Mouse (Mus musculus) kidney, adult 18-20 months (tissue): Measurements from ENCODE around the gene Ckap2.

Source experiments
- DNase-seq: peaks from one replicate; pipeline ENCODE4 v3.0.0; 2021

Gene Ckap2

DNA sequence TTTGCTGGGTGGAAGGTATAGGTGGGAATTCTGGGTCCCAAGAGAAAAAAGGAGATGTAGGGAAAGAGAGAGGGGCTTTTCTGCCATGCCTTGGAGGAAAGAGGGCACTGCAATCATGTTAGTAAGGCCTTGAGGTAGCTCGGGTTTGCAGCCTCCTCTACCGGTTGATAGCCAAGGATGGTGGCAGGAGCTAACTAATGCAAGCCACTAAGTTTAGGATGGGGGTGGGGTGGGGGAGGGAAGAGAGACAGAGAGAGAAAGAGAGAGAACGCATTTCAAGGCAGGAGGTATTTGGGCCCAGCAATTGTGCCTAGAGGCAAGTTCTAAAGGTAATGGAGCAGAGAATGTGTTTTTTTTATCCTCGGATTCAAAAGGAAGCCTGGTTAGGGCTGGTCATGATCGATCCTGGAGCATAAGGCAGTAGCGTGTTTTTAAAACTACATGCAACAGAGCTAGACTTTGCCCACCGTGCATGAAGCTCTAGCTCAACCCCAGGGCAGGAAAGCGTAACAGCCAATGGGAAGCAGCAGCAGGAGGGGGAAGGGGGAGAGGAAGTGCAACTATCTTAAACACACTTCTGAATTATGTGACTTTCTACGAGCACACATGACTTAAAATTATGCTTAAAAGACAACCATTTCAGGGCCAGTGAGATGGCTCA, 37.8 kb downstream of the Ckap2 start:
- no peak for DNase-seq

GRCm38 (mm10) chr8:22145831-22146230, 39.8 kb downstream of the Ckap2 start:
- no peak for DNase-seq

DNA sequence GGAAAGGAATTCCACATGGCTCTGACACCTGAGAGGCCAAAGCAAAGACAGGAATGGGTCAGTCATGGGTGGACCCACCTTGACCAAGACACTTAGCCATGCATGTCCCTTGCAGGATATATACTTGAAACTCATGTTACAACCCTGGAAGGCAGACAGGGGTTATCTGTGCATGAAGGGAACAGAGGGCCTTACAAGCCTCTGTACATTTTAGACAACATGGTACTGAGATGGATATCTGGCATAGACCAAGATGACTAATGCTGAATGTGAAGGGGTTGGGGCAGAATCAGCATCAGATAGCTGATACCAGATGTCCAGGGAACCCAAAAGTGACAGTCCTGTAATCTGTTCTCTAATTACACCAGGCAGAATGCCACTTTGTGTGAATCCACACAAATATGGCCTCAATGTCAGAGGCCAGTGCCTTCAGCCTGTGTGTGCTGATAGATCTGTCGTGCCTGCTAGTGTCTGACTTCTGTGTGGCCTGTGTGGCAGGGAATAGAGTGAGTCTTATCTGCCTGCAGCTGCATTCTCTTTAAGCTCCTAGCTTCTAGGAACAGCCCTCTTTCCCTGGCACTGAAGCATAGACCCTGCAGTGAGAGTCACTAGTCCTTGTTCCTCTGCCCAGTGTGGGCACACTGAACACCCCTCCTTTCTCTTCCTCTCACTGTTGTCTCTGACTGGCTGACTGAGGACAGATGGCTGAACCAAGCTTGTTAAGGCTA, 41.7 kb downstream of the Ckap2 start:
- DNase-seq: no peak

- no peak for DNase-seq
Measured at GRCm38 (mm10) chr8:22142592-22142991, 43.0 kb downstream of the Ckap2 start.

- DNase-seq: no peak
Measured at GRCm38 (mm10) chr8:22141836-22142385, 43.7 kb downstream of the Ckap2 start.

DNA sequence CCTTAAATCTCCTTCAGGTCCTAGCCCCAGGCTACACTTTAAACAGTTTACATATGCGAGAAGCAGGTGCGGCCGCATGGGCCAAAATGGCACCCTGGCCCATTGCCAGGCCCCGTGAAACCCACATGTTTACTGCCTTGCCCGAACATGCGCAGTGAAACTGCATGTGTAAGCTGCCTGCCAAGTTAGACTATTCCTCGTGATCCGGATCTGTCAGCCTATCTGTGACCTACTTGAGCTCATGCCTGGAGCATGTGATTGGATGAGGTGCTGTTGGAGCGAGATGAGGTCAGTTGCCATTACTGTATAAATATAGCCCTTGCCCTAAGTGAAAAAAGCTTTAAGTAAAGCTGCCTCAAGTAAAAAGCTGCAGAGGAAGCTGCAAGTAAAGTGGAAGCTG, 49.2 kb downstream of the Ckap2 start:
- peak; percentile 11 for DNase-seq

- no peak for DNase-seq
Measured at GRCm38 (mm10) chr8:22134750-22135135, 50.9 kb downstream of the Ckap2 start.

DNA sequence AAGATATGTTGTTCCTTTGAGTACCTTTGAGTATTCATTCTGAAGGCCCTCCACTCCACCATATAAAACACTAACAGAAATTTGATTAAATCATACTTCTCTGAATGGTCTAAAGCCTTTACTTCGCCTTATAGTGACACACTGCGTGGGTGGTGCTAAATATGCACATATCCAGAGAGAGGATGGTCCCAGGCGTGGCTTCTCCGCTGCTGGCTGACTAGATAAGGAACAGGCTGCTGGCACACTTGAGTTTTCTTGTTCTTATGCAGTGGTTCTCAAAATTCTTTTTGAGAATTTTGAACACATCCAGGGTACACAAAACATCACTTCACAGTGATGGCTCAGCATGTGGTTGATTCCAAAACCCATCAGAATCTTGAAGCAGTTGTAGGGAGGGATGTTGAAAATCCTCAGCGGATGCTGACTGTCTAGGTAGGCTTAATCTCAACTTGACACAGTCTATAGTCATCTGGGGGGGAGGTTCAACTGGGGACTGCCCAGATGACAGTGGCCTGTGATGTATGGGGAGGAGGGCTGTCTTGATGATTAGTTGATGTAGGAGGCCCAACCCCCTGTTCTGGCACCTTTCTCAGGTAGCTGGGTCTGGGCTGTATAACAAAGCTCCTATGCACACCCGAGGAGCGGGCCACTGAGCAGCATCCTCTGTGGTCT, 51.4 kb downstream of the Ckap2 start:
- DNase-seq: no peak

- no peak for DNase-seq
Measured at GRCm38 (mm10) chr8:22132062-22132461, 53.6 kb downstream of the Ckap2 start.

DNA sequence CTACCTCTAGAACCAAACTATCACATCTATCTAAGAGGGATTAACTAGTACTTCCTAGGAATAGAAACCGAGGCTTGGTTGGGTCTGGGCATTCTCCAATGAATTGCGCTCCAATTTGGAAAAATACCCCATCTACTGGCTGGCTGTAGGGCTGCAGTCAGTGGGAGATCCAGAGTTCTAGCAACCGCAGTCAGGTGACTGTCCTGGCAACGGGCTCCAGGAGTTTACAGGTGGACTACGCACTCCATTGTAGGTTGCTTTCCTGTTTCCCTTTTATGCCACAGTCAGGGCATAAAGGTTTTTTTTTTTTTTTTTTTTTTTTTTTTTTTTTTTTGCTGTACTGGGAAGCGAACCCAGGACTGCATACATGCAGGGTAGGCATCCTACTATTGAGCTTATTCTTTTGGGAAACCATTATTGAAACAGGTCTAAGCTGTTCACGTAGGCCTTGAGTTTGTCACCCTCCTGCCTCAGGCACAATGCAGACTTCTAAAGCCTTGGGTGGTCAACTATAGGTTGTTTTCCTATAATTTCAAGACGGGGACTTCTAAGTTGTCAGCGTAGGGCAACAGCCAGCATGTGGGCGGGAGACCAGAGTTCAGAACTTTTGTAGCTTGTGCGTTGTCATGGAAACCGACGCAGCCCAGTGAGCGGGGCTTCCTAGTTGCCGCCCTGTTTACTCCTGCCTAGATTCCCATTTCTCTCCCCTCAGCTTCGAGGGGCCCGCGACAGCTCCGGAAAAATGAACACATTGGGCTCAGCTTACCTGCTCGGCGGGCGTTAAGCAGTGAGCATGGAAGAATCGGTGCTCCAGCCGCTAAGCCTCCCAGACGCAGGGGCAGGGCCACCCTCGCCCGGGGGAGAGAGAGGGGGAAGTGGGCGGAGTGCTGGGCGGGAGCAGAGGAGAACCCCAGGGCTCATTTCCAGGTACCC, 61.1 kb downstream of the Ckap2 start, which contains the start of gene Nek5:
TSS of gene Nek5 (minus strand) at position 834 of the 933 bp plus-strand sequence.
- DNase-seq: peak; percentile 52
